Mouse (Mus musculus) CD4-positive naive resting alpha-beta T cell, adult 57 days (primary cell): ENCODE measurements around the gene Spred3. TPM values are rescaled to one million over a fixed set of nuclear protein-coding genes. Genes with fewer than 3 reads are reported as not detected.

Experiments used
- total RNA-seq: library from RNA; stranded (reverse); gene quantifications from one replicate; pipeline ENCODE4 v1.2.4, GENCODE M21; 2023

Spred3 gene
- total RNA-seq: 1.0 TPM

GRCm38 (mm10) chr7:29170066-29170754 is at the start of gene Spred3, which contains the start of gene Ggn:
Gene Spred3, minus strand, starts transcription at chr7:29170411.
Gene Ggn, plus strand, starts transcription at chr7:29170210.

GRCm38 (mm10) chr7:29213675-29214082 is 43.5 kb upstream of the Spred3 start, which contains the start of gene Catsperg1:
Gene Catsperg1, minus strand, starts transcription at chr7:29214035.

GRCm38 (mm10) chr7:29180077-29180853 is 10.1 kb upstream of the Spred3 start, which contains the start of gene Psmd8:
Gene Psmd8, minus strand, starts transcription at chr7:29180701.

GRCm38 (mm10) chr7:29155838-29156782 is 14.1 kb downstream of the Spred3 start, which contains the start of gene Fam98c:
Gene Fam98c, minus strand, starts transcription at chr7:29156234.

GRCm38 (mm10) chr7:29134693-29135386 is 35.4 kb downstream of the Spred3 start, which contains the start of gene Rasgrp4:
Gene Rasgrp4, plus strand, starts transcription at chr7:29134851.

GRCm38 (mm10) chr7:29124970-29125369 is 45.2 kb downstream of the Spred3 start, which contains the start of gene Ryr1:
Gene Ryr1, minus strand, starts transcription at chr7:29125179.

Other genes starting within 250 kb of the Spred3 start
- 172 TPM for gene Actn4, start 208.1 kb downstream of the Spred3 start, total RNA-seq
- 306 TPM for gene Eif3k, start 188.5 kb downstream of the Spred3 start, total RNA-seq
- 83.2 TPM for gene Map4k1, start 188.4 kb downstream of the Spred3 start, total RNA-seq
- gene Ryr1, start 45.2 kb downstream of the Spred3 start, total RNA-seq: not detected
- 2.9 TPM for gene Rasgrp4, start 35.6 kb downstream of the Spred3 start, total RNA-seq
- gene Fam98c, start 14.2 kb downstream of the Spred3 start, total RNA-seq: 36.9 TPM
- gene Ggn, start 201 bp downstream of the Spred3 start, total RNA-seq: not detected
- gene Psmd8, start 10.3 kb upstream of the Spred3 start, total RNA-seq: 152 TPM
- 0.77 TPM for gene Catsperg1, start 43.6 kb upstream of the Spred3 start, total RNA-seq
- gene Kcnk6, start 62.1 kb upstream of the Spred3 start, total RNA-seq: 1.3 TPM
- 23.8 TPM for gene Yif1b, start 67.9 kb upstream of the Spred3 start, total RNA-seq
- 1.2 TPM for gene 2200002D01Rik, start 78.1 kb upstream of the Spred3 start, total RNA-seq
- gene Spint2, start 111.5 kb upstream of the Spred3 start, total RNA-seq: 78.7 TPM
- gene Ppp1r14a, start 118.9 kb upstream of the Spred3 start, total RNA-seq: 1.8 TPM
- not detected for gene Dpf1, start 133.5 kb upstream of the Spred3 start, total RNA-seq